Mouse (Mus musculus) heart, embryonic 14.5 days (tissue): ENCODE measurements around the gene Gpcpd1. TPM values are rescaled to one million over a fixed set of nuclear protein-coding genes. Genes with fewer than 3 reads are reported as not detected.

Experiments used
- ATAC-seq: fragments of 200-750 bp; cut with Nextera tagmentation; 2 replicates; pipeline ENCODE4 v1.8.0; 2017; ENCODE audit warnings: low read depth, moderate TSS enrichment; ENCODE audit not compliant: insufficient number of reproducible peaks, insufficient read depth, low FRiP score
- H3K27ac ChIP-seq, 2 experiments: fragments of 200-500 bp in 1 of 2; fragments of 300-500 bp in 1 of 2; sonication (generic) in 1 of 2; replicated peaks in 1 of 2; 2 replicates each; pipeline ENCODE4 v1.5.1; 2012 to 2014; ENCODE audit warnings: low read depth in 2 of 2, low read length in 2 of 2, control low read depth in 1 of 2, mild to moderate bottlenecking in 1 of 2, mixed read lengths in 1 of 2; ENCODE audit not compliant: control insufficient read depth in 1 of 2, insufficient read depth in 1 of 2
- H3K27me3 ChIP-seq: fragments of 300-500 bp; sonication (generic); 2 replicates; pipeline ENCODE4 v1.6.1; 2014; ENCODE audit warnings: mild to moderate bottlenecking, low read length, control low read depth; ENCODE audit not compliant: control insufficient read depth, insufficient read depth
- H3K36me3 ChIP-seq: fragments of 300-500 bp; sonication (generic); 2 replicates; pipeline ENCODE4 v1.6.1; 2014; ENCODE audit warnings: mild to moderate bottlenecking, control low read depth, low read length, mixed read lengths; ENCODE audit not compliant: control insufficient read depth, insufficient read depth
- H3K4me1 ChIP-seq, 2 experiments: fragments of 200-500 bp in 1 of 2; fragments of 300-500 bp in 1 of 2; sonication (generic) in 1 of 2; 2 replicates each; pipeline ENCODE4 v1.6.1; 2012 to 2014; ENCODE audit warnings: low read length in 2 of 2, control low read depth in 1 of 2, mixed read lengths in 1 of 2; ENCODE audit not compliant: control insufficient read depth in 2 of 2, insufficient read depth in 2 of 2
- H3K4me2 ChIP-seq: fragments of 300-500 bp; sonication (generic); 2 replicates; pipeline ENCODE4 v1.6.1; 2014; ENCODE audit warnings: mild to moderate bottlenecking, low read length
- H3K4me3 ChIP-seq, 2 experiments: fragments of 200-500 bp in 1 of 2; fragments of 300-500 bp in 1 of 2; sonication (generic) in 1 of 2; 2 replicates each; pipeline ENCODE4 v1.5.1; 2012 to 2014; ENCODE audit warnings: low read length in 2 of 2, mild to moderate bottlenecking in 2 of 2, control low read depth in 1 of 2, low read depth in 1 of 2, moderate library complexity in 1 of 2; ENCODE audit not compliant: control insufficient read depth in 1 of 2, insufficient read depth in 1 of 2
- H3K9ac ChIP-seq: fragments of 300-500 bp; sonication (generic); 2 replicates; pipeline ENCODE4 v1.6.1; 2014; ENCODE audit warnings: mild to moderate bottlenecking, low read length
- H3K9me3 ChIP-seq: fragments of 300-500 bp; sonication (generic); 2 replicates; pipeline ENCODE4 v1.6.1; 2016; ENCODE audit warnings: low read length, control low read depth; ENCODE audit not compliant: control insufficient read depth
- WGBS: fragments of 180-500 bp; shearing (Covaris S2); extraction: QIAGEN DNeasy Blood & Tissue Kit; methylation state at CpG from one replicate; pipeline ENCODE4 v1.1.7; 2014; 5-methylcytosine and 5-hydroxymethylcytosine counted together
- polyA plus RNA-seq: library from polyadenylated mRNA; unstranded; fragments of >200 nt; fragmentation: Nextera tagmentation; extraction: Ambion mirVana; gene quantifications from 2 replicates; pipeline ENCODE4 v1.2.1, GENCODE M21; 2014

Gene Gpcpd1
- polyA plus RNA-seq, 1 experiment from 2014 or later: 34.1 TPM

DNA sequence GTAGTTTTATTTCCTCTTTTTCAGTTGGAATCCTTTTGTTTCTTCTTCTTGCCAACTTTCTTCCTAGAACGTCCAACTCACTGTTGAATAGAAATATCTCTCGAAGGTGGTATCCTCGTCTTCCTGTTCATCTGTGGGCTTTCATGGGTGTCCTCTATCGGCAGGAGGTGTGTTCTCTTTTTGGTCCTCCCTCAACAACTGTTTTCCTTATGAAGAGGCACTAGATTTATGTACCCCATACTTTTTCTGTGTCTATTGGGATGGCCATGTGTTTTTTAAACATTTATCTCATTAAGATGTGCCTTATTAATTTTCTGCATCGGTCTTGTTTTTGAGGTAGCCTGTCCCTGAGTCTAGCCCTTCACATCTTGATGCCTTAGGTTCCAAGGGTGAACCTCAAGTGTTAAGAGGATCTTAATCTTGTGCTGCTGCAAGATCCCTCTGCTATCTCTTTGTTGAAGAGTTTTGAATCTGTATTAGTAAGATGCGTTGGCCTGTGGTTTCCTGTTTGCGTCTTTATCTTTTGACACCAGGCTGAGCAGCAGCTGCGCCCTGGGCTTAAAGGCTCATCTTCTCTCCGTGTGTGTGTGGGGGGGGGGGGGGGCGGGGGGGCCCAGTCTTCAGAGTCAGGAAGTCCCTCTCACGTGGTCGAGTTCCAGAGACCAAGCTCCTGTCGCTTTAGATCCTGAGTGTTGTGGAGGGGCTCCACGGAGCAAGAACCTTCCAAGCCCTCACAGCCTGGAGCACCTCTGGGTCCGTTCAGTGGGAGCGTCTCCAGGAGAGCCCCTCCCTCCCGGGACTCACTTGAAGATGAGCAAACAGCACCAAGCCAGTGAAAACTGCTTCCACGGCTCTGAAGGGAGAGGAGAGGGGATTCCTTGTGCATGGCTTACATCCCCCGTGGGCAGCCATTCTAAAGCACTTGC lies 75.2 kb downstream of the Gpcpd1 start:
- Histone ChIP-seq H3K4me3 (no peak overlapping the region), H3K4me1 (peaks cover 0 to 2% of the 10 kb centered on the region in 2 experiments; a peak in 1 of 4 replicates), H3K36me3 (no peaks in the 10 kb centered on the region), H3K27ac (no peak overlapping the region), H3K4me2 (peak overlapping the region; percentile 25), H3K9ac (no peak overlapping the region), H3K9me3 (no peaks in the 10 kb centered on the region), H3K27me3 (no peaks in the 10 kb centered on the region)
- peak; percentile 35; the same call in 1 of the 2 replicates for ATAC-seq
- 26% methylated on average over 19 of the region's 19 CpGs for WGBS

DNA sequence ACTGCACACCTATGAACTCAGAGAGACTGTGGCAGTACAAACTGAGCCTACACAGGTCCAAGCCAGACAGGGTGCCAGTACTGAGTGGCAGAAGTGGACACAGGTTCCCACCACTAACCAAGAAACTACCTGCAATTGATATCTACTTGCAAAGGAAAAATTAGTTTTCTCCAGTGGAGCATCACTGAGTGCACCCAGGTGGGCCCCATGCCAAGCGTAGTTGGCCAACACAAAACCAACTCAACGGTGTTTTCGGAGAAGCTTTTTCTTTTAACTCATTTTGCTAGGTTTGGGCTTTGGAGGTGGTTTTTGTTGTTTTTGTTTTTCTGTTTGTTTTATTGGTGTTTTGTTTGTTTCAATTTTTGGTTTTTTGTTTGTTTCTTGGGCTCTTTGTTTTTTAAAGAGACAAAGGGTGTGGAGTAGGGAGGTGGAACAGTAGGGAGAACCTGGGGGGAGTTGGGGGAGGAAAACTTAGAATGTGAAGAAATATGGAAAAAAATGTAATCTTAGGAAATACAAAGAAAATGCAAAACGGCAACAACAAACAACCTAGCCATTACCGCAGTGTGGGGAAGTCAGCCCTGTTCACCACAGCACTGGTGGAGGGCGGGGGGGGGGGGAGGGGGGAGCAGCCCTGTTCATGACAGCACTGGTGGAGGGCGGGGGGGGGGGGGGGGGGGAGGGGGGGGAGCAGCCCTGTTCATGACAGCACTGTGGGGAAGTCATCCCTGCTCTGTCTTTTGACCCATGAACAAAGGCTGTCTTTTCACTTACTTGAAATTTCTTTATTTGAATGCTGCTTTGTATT lies 76.3 kb downstream of the Gpcpd1 start:
- no peak for ATAC-seq
- H3K36me3 ChIP-seq: no peaks in the 10 kb centered on the region
- peaks cover 0 to 4% of the 10 kb centered on the region in 2 experiments; a peak in 1 of 4 replicates for H3K4me1 ChIP-seq
- H3K4me3 ChIP-seq: no peak overlapping the region
- H3K27me3 ChIP-seq: no peaks in the 10 kb centered on the region
- H3K27ac ChIP-seq: no peak overlapping the region
- H3K4me2 ChIP-seq: no peak overlapping the region
- 89% methylated on average over 5 of the region's 7 CpGs for WGBS
- no peaks in the 10 kb centered on the region for H3K9me3 ChIP-seq
- H3K9ac ChIP-seq: no peak overlapping the region

DNA sequence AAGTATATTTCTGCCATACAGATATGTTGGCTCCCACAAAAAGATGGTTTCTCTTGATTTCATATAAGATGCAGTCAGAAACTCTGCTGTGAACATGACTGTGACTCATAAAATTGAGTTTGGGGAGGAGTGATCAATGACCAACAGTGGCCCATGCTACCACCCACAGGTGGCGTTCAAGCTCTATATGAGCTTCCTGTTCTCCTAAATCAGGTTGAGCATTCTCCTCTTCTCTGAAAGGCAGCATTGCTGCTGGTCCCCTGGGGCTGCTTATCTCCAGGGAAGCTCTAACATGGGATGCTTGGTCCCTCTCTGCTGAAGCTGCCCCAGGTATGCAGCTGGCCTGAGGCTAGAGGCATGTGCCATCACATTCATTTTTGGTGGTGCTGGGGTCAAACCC lies 77.8 kb downstream of the Gpcpd1 start:
- no peak overlapping the region for H3K4me3 ChIP-seq

GRCm38 (mm10) chr2:132509261-132509660 lies 78.3 kb downstream of the Gpcpd1 start:
- Histone ChIP-seq H3K27me3 (no peaks in the 10 kb centered on the region), H3K9ac (no peak overlapping the region), H3K4me2 (no peak overlapping the region), H3K36me3 (no peaks in the 10 kb centered on the region), H3K4me1 (peaks cover 0 to 4% of the 10 kb centered on the region in 2 experiments; a peak in 1 of 4 replicates), H3K9me3 (no peaks in the 10 kb centered on the region), H3K27ac (no peak overlapping the region), H3K4me3 (no peak overlapping the region)
- no peak for ATAC-seq
- 68% methylated on average over 9 of the region's 9 CpGs for WGBS

More for the DNA sequence above, 77.8 kb downstream of the Gpcpd1 start:
- Histone ChIP-seq H3K27me3 (no peaks in the 10 kb centered on the region), H3K9me3 (no peaks in the 10 kb centered on the region), H3K4me1 (peaks cover 0 to 4% of the 10 kb centered on the region in 2 experiments; a peak in 1 of 4 replicates), H3K27ac (no peak overlapping the region), H3K9ac (no peak overlapping the region), H3K4me2 (no peak overlapping the region), H3K36me3 (no peaks in the 10 kb centered on the region)
- WGBS: 76% methylated on average over 1 of the region's 1 CpGs
- ATAC-seq: no peak

- Histone ChIP-seq H3K36me3 (no peaks in the 10 kb centered on the region), H3K27ac (no peak overlapping the region), H3K4me1 (peaks cover 0 to 2% of the 10 kb centered on the region in 2 experiments; a peak in 1 of 4 replicates), H3K9me3 (no peaks in the 10 kb centered on the region), H3K9ac (no peak overlapping the region), H3K27me3 (no peaks in the 10 kb centered on the region), H3K4me3 (no peak overlapping the region), H3K4me2 (peak overlapping the region; percentile 46)
- 40% methylated on average over 6 of the region's 6 CpGs for WGBS
- no peak for ATAC-seq
Observed at GRCm38 (mm10) chr2:132507521-132507920, 80.0 kb downstream of the Gpcpd1 start.

- Histone ChIP-seq H3K27me3 (no peaks in the 10 kb centered on the region), H3K4me3 (no peak overlapping the region), H3K4me2 (peak overlapping the region; percentile 46), H3K4me1 (peaks cover 0 to 2% of the 10 kb centered on the region in 2 experiments; a peak in 1 of 4 replicates), H3K9ac (no peak overlapping the region), H3K27ac (no peak overlapping the region), H3K36me3 (no peaks in the 10 kb centered on the region), H3K9me3 (0 out of 2 replicates have a peak, but pooled peaks cover 3% of the 10 kb centered on the region)
- ATAC-seq: no peak
- 23% methylated on average over 14 of the region's 14 CpGs for WGBS
Observed at GRCm38 (mm10) chr2:132507091-132507490, 80.4 kb downstream of the Gpcpd1 start.

GRCm38 (mm10) chr2:132505828-132506227 lies 81.7 kb downstream of the Gpcpd1 start:
- no peaks in the 10 kb centered on the region for H3K36me3 ChIP-seq
- H3K9ac ChIP-seq: no peak overlapping the region
- no peaks in the 10 kb centered on the region for H3K27me3 ChIP-seq
- no peak for ATAC-seq
- WGBS: 89% methylated on average over 6 of the region's 6 CpGs
- H3K27ac ChIP-seq: no peak overlapping the region
- 0 out of 2 replicates have a peak, but pooled peaks cover 5% of the 10 kb centered on the region for H3K9me3 ChIP-seq
- H3K4me3 ChIP-seq: no peak overlapping the region
- peaks cover 0 to 2% of the 10 kb centered on the region in 2 experiments; a peak in 1 of 4 replicates for H3K4me1 ChIP-seq
- no peak overlapping the region for H3K4me2 ChIP-seq
